Mouse (Mus musculus) embryonic stem cell, embryonic (primary cell): ENCODE measurements around the gene Adamtsl5.

Source experiments
- CTCF ChIA-PET, 4 experiments: fragments of 300-600 bp in 2 of 4; fragments of 350-600 bp in 2 of 4; sonication (Branson Sonifier 250); formaldehyde crosslinking; loops; one replicate each; lab custom pipeline; 2022; ENCODE audit warnings: inconsistent platforms in 2 of 4; lab: Charles Lee
- POLR2A ChIA-PET, 4 experiments: fragments of 300-600 bp in 2 of 4; fragments of 350-600 bp in 2 of 4; sonication (Branson Sonifier 250); formaldehyde crosslinking; loops; one replicate each; lab custom pipeline; 2022; ENCODE audit warnings: antibody characterized with exemption in 4 of 4, inconsistent platforms in 1 of 4; lab: Charles Lee

Gene Adamtsl5

GRCm38 (mm10) chr10:80294311-80294710 lies 53.9 kb downstream of the Adamtsl5 start:
- ChIA-PET POLR2A (interaction anchor here (0.6 to 11.0 kb wide), 51 partner anchors 8 to 335 kb away, joined by 3 to 169 read pairs (median 8); partner anchors contain the start of genes Mbd3 (in 3 of the 4), Pcsk4 (in 3 of the 4), Reep6 (in 3 of the 4) and Dazap1 (in 2 of the 4)), CTCF (interaction anchor here (0.6 to 2.3 kb wide), 7 partner anchors 10 to 263 kb away, joined by 3 to 8 read pairs (median 3); no protein-coding TSS in a partner anchor)

DNA sequence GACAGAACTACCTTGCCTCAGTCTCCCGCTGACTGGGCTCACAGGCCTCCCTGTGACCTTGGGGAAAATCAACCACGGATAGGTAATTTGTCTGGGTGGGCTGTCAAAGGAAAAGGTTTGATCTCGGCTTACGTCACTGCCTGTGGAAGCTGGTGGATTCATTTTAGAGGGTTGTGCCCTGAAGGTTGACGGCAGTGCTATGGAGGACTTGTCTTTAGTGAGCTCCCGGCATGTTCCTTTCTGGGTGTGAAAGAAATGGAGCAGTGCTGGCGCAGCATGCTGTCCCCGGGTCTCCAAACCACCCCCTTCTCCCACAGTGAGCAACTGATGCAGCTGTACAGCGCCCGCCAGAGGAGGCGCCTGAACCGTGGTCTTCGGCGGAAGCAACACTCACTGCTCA lies 54.9 kb downstream of the Adamtsl5 start:
- ChIA-PET CTCF (interaction anchor here in 1 of 4 experiments (1.4 kb wide), 1 partner anchor 67 kb away, joined by 6 read pairs; the partner anchor contains the start of gene Mum1), POLR2A (interaction anchor here in 3 of 4 experiments (0.7 to 11.0 kb wide), 57 partner anchors 8 to 441 kb away, joined by 3 to 169 read pairs (median 9); partner anchors contain the start of genes Dazap1 (in 3 of the 3), Gamt (in 3 of the 3), Pcsk4 (in 3 of the 3) and Reep6 (in 3 of the 3))

DNA sequence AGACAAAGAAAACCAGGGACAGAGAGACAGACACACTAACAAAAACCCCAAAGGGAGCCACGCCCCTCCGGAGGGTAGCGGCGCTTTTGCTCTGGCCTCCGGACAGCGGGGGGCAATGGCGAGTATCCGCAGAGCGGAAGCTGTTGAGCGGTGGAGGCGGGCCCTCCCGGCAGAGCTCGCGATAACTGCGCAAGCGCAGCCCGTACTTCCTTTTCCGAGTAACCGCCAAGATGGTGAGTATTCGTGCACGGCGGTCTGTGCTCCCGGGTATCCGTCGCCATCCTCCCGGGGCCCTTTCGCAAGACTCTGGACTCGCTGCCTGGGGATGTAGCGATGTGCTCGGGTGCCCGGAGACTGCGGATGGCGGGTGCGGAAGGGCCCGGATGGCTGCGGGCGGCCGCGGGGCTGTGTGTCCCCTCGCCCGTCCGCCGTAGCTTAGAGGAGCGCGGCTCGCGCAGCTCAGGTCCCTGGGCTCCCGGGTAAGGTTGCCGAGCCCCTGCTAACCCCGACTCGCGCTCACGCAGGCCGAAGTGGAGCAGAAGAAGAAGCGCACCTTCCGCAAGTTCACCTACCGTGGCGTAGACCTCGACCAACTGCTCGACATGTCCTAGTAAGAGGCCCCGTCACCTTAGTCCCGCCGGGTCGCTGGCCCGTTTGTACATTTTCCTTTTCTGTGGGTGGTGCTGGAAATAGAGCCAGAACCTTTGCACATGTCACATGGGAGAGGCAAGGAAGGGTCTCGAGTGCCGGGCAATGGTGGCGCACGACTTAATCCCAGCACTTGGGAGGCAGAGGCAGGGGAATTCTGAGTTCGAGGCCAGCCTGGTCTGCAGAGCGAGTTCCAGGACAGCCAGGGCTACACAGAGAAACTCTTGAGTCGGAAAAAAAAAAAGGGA lies 55.7 kb downstream of the Adamtsl5 start, which contains the start of gene Rps15:
Gene Rps15, plus strand, starts transcription at position 203 of the 896 bp plus-strand sequence.
- CTCF ChIA-PET = interaction anchor here (0.6 to 1.4 kb wide), 22 partner anchors 13 to 438 kb away, joined by 3 to 9 read pairs (median 3); partner anchors contain the start of genes Dazap1 (in 1 of the 4), Mum1 (in 1 of the 4), Pcsk4 (in 1 of the 4) and Ptbp1 (in 1 of the 4)
- POLR2A ChIA-PET = interaction anchor here (0.5 to 11.0 kb wide), 174 partner anchors 9 to 744 kb away, joined by 3 to 169 read pairs (median 5); partner anchors contain the start of genes Dazap1 (in 3 of the 4), Gamt (in 3 of the 4), Mum1 (in 3 of the 4) and Pcsk4 (in 3 of the 4)
